Mouse (Mus musculus) heart, embryonic 10.5 days (tissue): ENCODE measurements around the gene Olfr1361. TPM values are rescaled to one million over a fixed set of nuclear protein-coding genes. Genes with fewer than 3 reads are reported as not detected.
A peak's percentile ranks its signal among the peaks of the same experiment; 100 is the strongest.

Experiments used
- DNase-seq: peaks from one replicate; pipeline ENCODE4 v3.0.0-alpha.2; 2017; ENCODE audit warnings: low spot score
- H3K27ac ChIP-seq: fragments of 300-500 bp; sonication (generic); 2 replicates; pipeline ENCODE4 v1.5.1; 2016; ENCODE audit warnings: mild to moderate bottlenecking
- H3K27me3 ChIP-seq: fragments of 300-500 bp; sonication (generic); 2 replicates; pipeline ENCODE4 v1.6.1; 2016; ENCODE audit warnings: mild to moderate bottlenecking; ENCODE audit not compliant: poor library complexity, insufficient read depth, severe bottlenecking
- H3K36me3 ChIP-seq: fragments of 300-500 bp; sonication (generic); 2 replicates; pipeline ENCODE4 v1.6.1; 2016; ENCODE audit warnings: mild to moderate bottlenecking, moderate library complexity
- H3K4me1 ChIP-seq: fragments of 300-500 bp; sonication (generic); 2 replicates; pipeline ENCODE4 v1.6.1; 2016; ENCODE audit warnings: mild to moderate bottlenecking
- H3K4me3 ChIP-seq: fragments of 300-500 bp; sonication (generic); 2 replicates; pipeline ENCODE4 v1.5.1; 2016; ENCODE audit warnings: mild to moderate bottlenecking, moderate library complexity
- H3K9me3 ChIP-seq: fragments of 300-500 bp; sonication (generic); 2 replicates; pipeline ENCODE4 v1.6.1; 2016; ENCODE audit warnings: mild to moderate bottlenecking, moderate library complexity
- WGBS: fragments of 180-500 bp; shearing (Covaris S2); methylation state at CpG from one replicate; pipeline ENCODE4 v1.1.7; 2016; 5-methylcytosine and 5-hydroxymethylcytosine counted together
- polyA plus RNA-seq: library from polyadenylated mRNA; unstranded; fragments of >200 nt; fragmentation: Nextera tagmentation; extraction: Ambion mirVana; gene quantifications from 2 replicates; pipeline ENCODE4 v1.2.1, GENCODE M21; 2016

The Olfr1361 gene
- polyA plus RNA-seq = not detected in 2 replicates

DNA sequence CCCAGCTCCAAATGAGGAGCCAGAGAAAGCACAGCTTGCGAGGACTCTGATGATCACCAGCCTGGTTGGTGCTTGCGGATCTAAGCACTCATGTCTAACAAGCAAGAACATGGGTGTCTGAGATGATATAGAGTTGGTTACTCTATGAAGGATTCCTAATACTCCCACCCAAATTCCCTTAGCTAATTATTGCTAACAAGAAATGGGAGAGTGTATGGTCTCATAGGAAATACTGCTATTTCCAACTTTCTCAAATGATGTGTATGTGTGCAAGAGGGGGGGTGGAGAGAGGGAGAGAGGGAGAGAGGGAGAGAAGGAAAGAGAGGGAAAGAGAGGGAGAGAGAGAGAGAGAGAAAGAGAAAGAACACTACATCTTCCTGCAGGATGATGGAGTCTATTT lies at the start of gene Olfr1361:
Gene Olfr1361 (minus strand): TSS at position 101 of the 400 bp plus-strand sequence.
- WGBS = 71% methylated on average over 2 of the region's 2 CpGs
- no peak for DNase-seq

DNA sequence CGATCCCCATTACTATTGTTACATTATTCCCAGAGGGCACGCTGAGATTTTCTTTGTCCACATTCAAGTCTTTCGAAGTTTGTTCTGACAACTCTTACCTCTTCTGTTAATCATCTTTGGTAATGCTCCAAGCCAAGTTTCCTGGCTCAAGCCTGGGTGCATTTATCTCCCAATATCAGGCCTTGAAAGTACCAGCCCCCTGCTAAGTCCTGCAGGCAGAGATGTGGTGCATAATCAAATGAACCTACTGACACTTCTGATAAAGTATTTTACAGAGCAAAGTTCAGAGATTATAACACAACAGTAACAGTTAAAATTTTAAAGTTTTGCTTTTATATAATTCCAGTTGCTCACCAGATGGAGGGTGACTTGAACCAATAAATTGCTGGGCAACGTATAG lies 48.5 kb upstream of the Olfr1361 start:
- WGBS = 36% methylated on average over 4 of the region's 4 CpGs
- peak overlapping the region; percentile 70 for H3K4me3 ChIP-seq
- no peaks in the 10 kb centered on the region for H3K27me3 ChIP-seq
- no peak for DNase-seq
- H3K4me1 ChIP-seq = peaks cover 8% of the 10 kb centered on the region
- H3K36me3 ChIP-seq = no peaks in the 10 kb centered on the region
- H3K27ac ChIP-seq = no peak overlapping the region
- no peaks in the 10 kb centered on the region for H3K9me3 ChIP-seq

More for the DNA sequence above, at the start of gene Olfr1361:
- Histone ChIP-seq H3K27ac (no peak within 1 kb of the TSS), H3K4me3 (no peak within 1 kb of the TSS), H3K9me3 (no peaks in the 10 kb centered on the region), H3K4me1 (no peaks in the 10 kb centered on the region), H3K36me3 (no peaks in the 10 kb centered on the region), H3K27me3 (no peaks in the 10 kb centered on the region)

DNA sequence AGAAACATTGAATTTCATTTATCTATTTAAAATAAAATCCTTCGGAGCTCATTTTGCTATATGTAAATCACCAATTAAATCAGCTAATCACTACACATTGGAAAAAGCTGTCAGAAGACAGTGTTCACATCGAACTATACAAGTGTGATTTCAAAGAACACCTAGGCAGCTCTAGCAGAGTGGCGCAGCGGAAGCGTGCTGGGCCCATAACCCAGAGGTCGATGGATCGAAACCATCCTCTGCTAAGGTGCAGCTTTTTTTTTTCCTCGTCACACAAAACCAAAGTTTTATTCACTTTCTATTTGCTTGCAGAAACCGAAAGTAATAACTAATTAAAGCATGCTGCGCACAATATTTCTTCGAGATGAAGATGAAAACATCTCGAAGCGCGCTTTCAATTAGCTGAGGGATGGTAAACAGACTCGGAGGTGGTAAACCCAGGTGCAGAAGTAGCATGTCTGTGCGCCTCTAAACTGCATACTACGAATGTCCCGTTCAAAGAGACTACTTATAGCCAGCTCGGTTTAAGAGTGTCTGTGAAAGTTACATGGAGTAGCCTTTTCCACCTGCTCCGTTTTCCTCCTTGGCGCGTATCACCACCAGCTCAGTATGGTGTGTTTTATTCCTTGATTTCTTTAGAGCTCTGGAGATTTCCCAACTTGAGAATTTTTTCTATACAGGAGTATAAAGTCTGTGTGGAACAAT lies 47.8 kb upstream of the Olfr1361 start:
- peak overlapping the region; percentile 70 for H3K4me3 ChIP-seq
- peaks cover 8% of the 10 kb centered on the region for H3K4me1 ChIP-seq
- H3K27ac ChIP-seq = peak overlapping the region; percentile 49; the same call in 1 of the 2 replicates
- peak; percentile 77 for DNase-seq
- WGBS = 3% methylated on average over 22 of the region's 22 CpGs
- H3K27me3 ChIP-seq = no peaks in the 10 kb centered on the region
- no peaks in the 10 kb centered on the region for H3K9me3 ChIP-seq
- no peaks in the 10 kb centered on the region for H3K36me3 ChIP-seq

DNA sequence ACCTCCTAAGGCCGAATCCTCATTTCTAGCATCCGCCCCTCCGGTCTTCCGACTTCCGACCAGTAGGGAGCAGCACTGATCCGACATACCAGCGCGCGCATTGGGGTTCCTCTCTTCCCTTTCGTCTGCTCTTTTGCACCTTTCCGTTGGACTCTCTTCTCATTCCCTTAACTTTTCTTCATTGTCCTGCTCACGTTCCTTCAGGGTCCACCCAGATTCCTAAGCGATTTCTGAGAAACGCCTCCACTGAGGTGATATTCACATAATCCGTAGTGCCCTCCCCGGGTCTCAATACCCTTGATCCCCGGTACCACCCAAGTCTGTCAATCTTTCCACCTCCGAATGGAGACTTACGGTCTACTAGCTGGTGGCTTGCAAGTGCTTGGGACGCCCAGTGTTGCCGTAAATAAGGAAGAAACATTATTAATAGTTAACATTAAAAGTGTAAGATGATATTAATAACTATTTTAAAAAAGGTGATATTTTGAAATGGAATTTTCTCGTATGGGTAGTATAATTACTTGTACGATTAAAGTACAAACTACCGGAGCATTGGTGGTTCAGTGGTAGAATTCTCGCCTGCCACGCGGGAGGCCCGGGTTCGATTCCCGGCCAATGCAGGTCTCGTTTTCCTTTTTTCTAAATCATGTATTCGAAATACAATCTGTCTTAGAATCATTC lies 47.0 kb upstream of the Olfr1361 start:
- no peaks in the 10 kb centered on the region for H3K27me3 ChIP-seq
- no peaks in the 10 kb centered on the region for H3K9me3 ChIP-seq
- peak; percentile 93 for DNase-seq
- peaks cover 4% of the 10 kb centered on the region for H3K4me1 ChIP-seq
- peak overlapping the region; percentile 70 for H3K4me3 ChIP-seq
- H3K36me3 ChIP-seq = no peaks in the 10 kb centered on the region
- WGBS = under 1% methylated on average over 32 of the region's 32 CpGs
- H3K27ac ChIP-seq = peak overlapping the region; percentile 87

DNA sequence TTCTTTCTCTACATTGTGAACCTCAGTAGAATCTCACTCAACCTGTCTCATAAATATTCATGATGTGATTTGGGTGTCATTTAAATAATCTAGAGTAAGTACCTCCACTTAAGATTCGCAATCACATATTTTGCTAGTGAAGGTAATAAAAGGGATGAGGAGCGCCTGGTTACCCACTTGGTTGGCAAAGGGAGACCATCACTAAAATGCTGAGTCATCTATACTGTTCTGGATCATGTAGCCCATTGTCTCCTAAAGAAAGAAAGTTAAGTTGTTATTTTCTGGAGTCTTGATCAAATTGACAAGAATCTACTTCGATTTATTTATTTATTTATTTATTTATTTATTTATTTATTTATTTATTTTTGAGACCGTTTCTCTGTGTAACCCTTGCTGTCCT lies 43.5 kb upstream of the Olfr1361 start:
- Histone ChIP-seq H3K27ac (no peak overlapping the region), H3K27me3 (no peaks in the 10 kb centered on the region), H3K9me3 (no peaks in the 10 kb centered on the region), H3K4me3 (no peak overlapping the region), H3K36me3 (no peaks in the 10 kb centered on the region), H3K4me1 (no peaks in the 10 kb centered on the region)
- 68% methylated on average over 4 of the region's 4 CpGs for WGBS
- DNase-seq = no peak

DNA sequence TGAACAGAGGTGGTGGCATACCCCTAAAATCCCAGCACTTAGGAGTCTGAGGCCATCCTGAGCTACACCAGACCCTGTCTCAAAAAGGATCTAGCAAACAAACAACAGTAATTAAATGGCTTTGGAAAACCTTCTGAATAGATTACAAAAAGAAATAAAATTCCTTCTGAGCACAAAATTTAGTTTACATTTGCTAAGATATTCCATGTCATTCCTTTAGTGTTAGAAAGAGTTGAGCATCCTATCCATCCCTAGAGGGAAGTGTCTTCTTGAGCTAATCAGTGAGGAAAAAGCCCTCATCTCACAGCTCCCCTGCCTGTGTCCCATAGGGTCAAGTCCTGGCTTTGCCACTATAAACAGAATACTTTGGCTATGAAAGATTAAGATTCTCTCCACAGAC lies 34.6 kb upstream of the Olfr1361 start, which contains the start of gene Olfr1359:
Gene Olfr1359 (plus strand): TSS at position 301 of the 400 bp plus-strand sequence.
- H3K27ac ChIP-seq = no peak within 1 kb of the TSS
- H3K36me3 ChIP-seq = no peaks in the 10 kb centered on the region
- no peak within 1 kb of the TSS for H3K4me3 ChIP-seq
- no peaks in the 10 kb centered on the region for H3K9me3 ChIP-seq
- no peaks in the 10 kb centered on the region for H3K4me1 ChIP-seq
- no peaks in the 10 kb centered on the region for H3K27me3 ChIP-seq
- DNase-seq = no peak

DNA sequence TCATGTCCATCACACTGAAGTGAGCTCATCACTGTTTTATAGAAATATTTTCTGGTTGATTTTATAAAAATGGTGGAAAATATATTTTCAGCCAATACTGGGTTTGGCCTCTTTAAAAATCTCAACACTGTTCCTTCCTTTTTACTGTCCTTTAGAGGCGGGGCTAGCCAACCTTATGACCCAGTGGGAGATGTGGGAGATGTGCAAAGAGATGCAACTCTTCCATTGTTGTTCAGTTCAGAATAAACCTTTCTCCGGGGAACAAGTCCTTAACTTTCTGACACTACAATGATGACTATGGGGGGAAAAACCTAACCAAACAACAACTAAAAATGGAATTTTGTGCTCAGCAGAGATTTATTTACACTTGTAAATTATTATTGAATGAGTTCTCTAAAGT lies 14.1 kb upstream of the Olfr1361 start, which contains the start of gene Olfr1360:
Gene Olfr1360 (minus strand): TSS at position 101 of the 400 bp plus-strand sequence.
- 90% methylated on average over 2 of the region's 2 CpGs for WGBS
- H3K36me3 ChIP-seq = no peaks in the 10 kb centered on the region

DNA sequence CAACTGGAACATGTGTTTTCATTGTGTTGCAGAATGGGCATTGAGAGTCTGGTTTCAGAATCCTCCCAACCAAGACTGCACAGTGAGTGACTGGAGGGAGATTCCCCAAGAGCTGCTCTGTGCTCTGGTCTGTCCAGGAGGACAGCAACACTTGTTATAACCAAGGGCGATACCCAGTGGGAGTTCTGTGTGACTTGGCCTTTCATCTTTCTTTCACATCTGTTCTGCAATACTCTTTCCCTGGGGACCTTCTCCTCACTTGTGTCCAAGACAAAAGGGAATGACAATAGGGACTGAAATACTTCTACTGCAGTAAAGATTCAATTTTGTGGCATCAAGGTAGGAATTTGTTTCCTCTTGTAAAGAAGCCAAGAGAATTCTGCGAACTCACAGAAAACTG lies 20.8 kb downstream of the Olfr1361 start, which contains the start of gene Olfr11:
Gene Olfr11 (minus strand): TSS at position 101 of the 400 bp plus-strand sequence.
- 79% methylated on average over 2 of the region's 2 CpGs for WGBS
- Histone ChIP-seq H3K4me3 (no peak within 1 kb of the TSS), H3K27ac (no peak within 1 kb of the TSS), H3K27me3 (no peaks in the 10 kb centered on the region), H3K9me3 (no peaks in the 10 kb centered on the region), H3K4me1 (no peaks in the 10 kb centered on the region), H3K36me3 (no peaks in the 10 kb centered on the region)
- DNase-seq = no peak

More for the DNA sequence above, 14.1 kb upstream of the Olfr1361 start, which contains the start of gene Olfr1360:
- H3K9me3 ChIP-seq = no peaks in the 10 kb centered on the region
- no peaks in the 10 kb centered on the region for H3K4me1 ChIP-seq
- no peak within 1 kb of the TSS for H3K27ac ChIP-seq
- no peak within 1 kb of the TSS for H3K4me3 ChIP-seq
- H3K27me3 ChIP-seq = no peaks in the 10 kb centered on the region
- no peak for DNase-seq

DNA sequence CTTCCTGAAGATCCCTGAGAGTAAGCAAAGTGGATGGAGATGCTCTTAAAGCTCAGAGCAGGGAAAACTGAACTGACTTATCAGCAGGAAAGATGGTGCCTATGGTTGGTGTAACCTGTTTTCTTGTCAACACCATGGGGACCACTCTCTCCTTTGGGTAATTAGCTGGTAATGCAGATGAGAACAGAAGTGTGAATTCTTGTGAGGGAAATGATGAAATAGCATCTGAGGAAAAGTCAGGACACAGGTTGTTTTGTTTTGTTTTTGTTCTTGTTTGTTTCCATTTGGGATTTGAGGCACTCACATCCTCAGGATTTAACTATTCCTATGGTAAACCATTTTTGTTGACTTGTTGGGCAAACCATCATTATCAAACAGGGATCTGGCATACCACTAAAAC lies 49.3 kb downstream of the Olfr1361 start, which contains the start of gene Olfr1362:
Gene Olfr1362 (minus strand): TSS at position 101 of the 400 bp plus-strand sequence.
- H3K27ac ChIP-seq = no peak within 1 kb of the TSS
- H3K4me3 ChIP-seq = no peak within 1 kb of the TSS
- no peaks in the 10 kb centered on the region for H3K36me3 ChIP-seq
- no peaks in the 10 kb centered on the region for H3K4me1 ChIP-seq
- H3K9me3 ChIP-seq = no peaks in the 10 kb centered on the region
- no peaks in the 10 kb centered on the region for H3K27me3 ChIP-seq
- no peak for DNase-seq

Other genes starting within 250 kb of the Olfr1361 start
- 2.5 and 2.9 TPM in 2 replicates for gene Pgbd1, start 222.3 kb downstream of the Olfr1361 start, polyA plus RNA-seq
- 22.7 and 27.5 TPM in 2 replicates for gene Zscan26, start 209.7 kb downstream of the Olfr1361 start, polyA plus RNA-seq
- gene Nkapl, start 194.9 kb downstream of the Olfr1361 start, polyA plus RNA-seq = 2.0 and 2.4 TPM in 2 replicates
- 2.0 and 2.1 TPM in 2 replicates for gene Zkscan4, start 184.5 kb downstream of the Olfr1361 start, polyA plus RNA-seq
- gene Gm10065, start 183.9 kb downstream of the Olfr1361 start, polyA plus RNA-seq = not detected in 2 replicates
- gene AK157302, start 168.2 kb downstream of the Olfr1361 start, polyA plus RNA-seq = 0.21 and 0.53 TPM in 2 replicates
- 9.0 and 11.6 TPM in 2 replicates for gene Gm11273, start 162.0 kb downstream of the Olfr1361 start, polyA plus RNA-seq
- gene Zkscan8, start 132.3 kb downstream of the Olfr1361 start, polyA plus RNA-seq = 5.3 and 7.3 TPM in 2 replicates
- 0.05 and 0.07 TPM in 2 replicates for gene Olfr1366, start 120.6 kb downstream of the Olfr1361 start, polyA plus RNA-seq
- 0.04 TPM in 1 of 2 replicates, not detected in the other for gene Olfr1535, start 103.5 kb downstream of the Olfr1361 start, polyA plus RNA-seq
- not detected in 2 replicates for gene Olfr1364, start 81.6 kb downstream of the Olfr1361 start, polyA plus RNA-seq
- gene Olfr1362, start 49.4 kb downstream of the Olfr1361 start, polyA plus RNA-seq = not detected in 2 replicates
- gene Olfr11, start 20.9 kb downstream of the Olfr1361 start, polyA plus RNA-seq = not detected in 2 replicates
- gene Olfr1360, start 14.0 kb upstream of the Olfr1361 start, polyA plus RNA-seq = not detected in 2 replicates
- not detected in 2 replicates for gene Olfr1359, start 34.7 kb upstream of the Olfr1361 start, polyA plus RNA-seq
- gene Hist1h2bl, start 52.8 kb upstream of the Olfr1361 start, polyA plus RNA-seq = 1.4 TPM in 1 of 2 replicates, not detected in the other
- 6.3 and 11.7 TPM in 2 replicates for gene Hist1h2ai, start 53.0 kb upstream of the Olfr1361 start, polyA plus RNA-seq
- 3.7 and 3.8 TPM in 2 replicates for gene Hist1h3h, start 54.3 kb upstream of the Olfr1361 start, polyA plus RNA-seq
- 2.4 and 3.7 TPM in 2 replicates for gene Hist1h2bm, start 58.7 kb upstream of the Olfr1361 start, polyA plus RNA-seq
- 2.0 TPM in 1 of 2 replicates, not detected in the other for gene Hist1h4j, start 71.7 kb upstream of the Olfr1361 start, polyA plus RNA-seq
- gene Hist1h4k, start 87.1 kb upstream of the Olfr1361 start, polyA plus RNA-seq = 2.4 and 3.8 TPM in 2 replicates
- 6.7 and 8.3 TPM in 2 replicates for gene Hist1h2ak, start 90.4 kb upstream of the Olfr1361 start, polyA plus RNA-seq
- 1.2 and 3.0 TPM in 2 replicates for gene Hist1h2bn, start 90.7 kb upstream of the Olfr1361 start, polyA plus RNA-seq
- 12.2 and 12.8 TPM in 2 replicates for gene Hist1h1b, start 117.2 kb upstream of the Olfr1361 start, polyA plus RNA-seq
- gene Hist1h3i, start 120.0 kb upstream of the Olfr1361 start, polyA plus RNA-seq = 51.2 and 119 TPM in 2 replicates
- gene Hist1h2an, start 123.8 kb upstream of the Olfr1361 start, polyA plus RNA-seq = 4.6 and 7.6 TPM in 2 replicates
- gene Hist1h2bp, start 124.1 kb upstream of the Olfr1361 start, polyA plus RNA-seq = 1.00 and 1.6 TPM in 2 replicates
- 9.9 and 15.1 TPM in 2 replicates for gene Hist1h2bq, start 146.8 kb upstream of the Olfr1361 start, polyA plus RNA-seq
- gene Hist1h2ao, start 147.1 kb upstream of the Olfr1361 start, polyA plus RNA-seq = not detected in 2 replicates
- gene Hist1h4m, start 148.4 kb upstream of the Olfr1361 start, polyA plus RNA-seq = not detected in 2 replicates
- gene Hist1h4n, start 168.8 kb upstream of the Olfr1361 start, polyA plus RNA-seq = 3.8 and 9.2 TPM in 2 replicates
- 2,387 and 3,574 TPM in 2 replicates for gene Hist1h2ap, start 170.1 kb upstream of the Olfr1361 start, polyA plus RNA-seq
- gene Hist1h2br, start 170.4 kb upstream of the Olfr1361 start, polyA plus RNA-seq = 9.9 and 15.3 TPM in 2 replicates